Mouse (Mus musculus) kidney, embryonic 15.5 days (tissue): Measurements from ENCODE around the gene Fam131b. TPM values are rescaled to one million over a fixed set of nuclear protein-coding genes. Genes with fewer than 3 reads are reported as not detected.

ENCODE experiments used
- ATAC-seq: fragments of 200-750 bp; cut with Nextera tagmentation; replicated peaks from 2 replicates; pipeline ENCODE4 v1.8.0; 2017; ENCODE audit warnings: moderate TSS enrichment; ENCODE audit not compliant: low FRiP score
- H3K27ac ChIP-seq: fragments of 300-500 bp; sonication (generic); 2 replicates; pipeline ENCODE4 v1.5.1; 2015; ENCODE audit warnings: mild to moderate bottlenecking, inconsistent platforms
- H3K27me3 ChIP-seq: fragments of 300-500 bp; sonication (generic); 2 replicates; pipeline ENCODE4 v1.6.1; 2015; ENCODE audit warnings: inconsistent platforms
- H3K36me3 ChIP-seq: fragments of 300-500 bp; sonication (generic); 2 replicates; pipeline ENCODE4 v1.6.1; 2015; ENCODE audit warnings: inconsistent platforms
- H3K4me1 ChIP-seq: fragments of 300-500 bp; sonication (generic); 2 replicates; pipeline ENCODE4 v1.6.1; 2015; ENCODE audit warnings: inconsistent platforms
- H3K4me2 ChIP-seq: fragments of 300-500 bp; sonication (generic); 2 replicates; pipeline ENCODE4 v1.6.1; 2015; ENCODE audit warnings: moderate library complexity, mild to moderate bottlenecking, inconsistent platforms
- H3K4me3 ChIP-seq: fragments of 300-500 bp; sonication (generic); replicated peaks from 2 replicates; pipeline ENCODE4 v1.5.1; 2015; ENCODE audit warnings: mild to moderate bottlenecking, inconsistent platforms
- H3K9ac ChIP-seq: fragments of 300-500 bp; sonication (generic); 2 replicates; pipeline ENCODE4 v1.6.1; 2015; ENCODE audit warnings: mild to moderate bottlenecking, inconsistent platforms
- H3K9me3 ChIP-seq: fragments of 300-500 bp; sonication (generic); replicated peaks from 2 replicates; pipeline ENCODE4 v1.6.1; 2016; ENCODE audit warnings: inconsistent platforms
- WGBS: fragments of 180-500 bp; shearing (Covaris S2); methylation state at CpG from one replicate; pipeline ENCODE4 v1.1.7; 2015; ENCODE audit warnings: mixed read lengths; 5-methylcytosine and 5-hydroxymethylcytosine counted together
- polyA plus RNA-seq: library from polyadenylated mRNA; unstranded; fragments of >200 nt; fragmentation: Nextera tagmentation; extraction: Ambion mirVana; gene quantifications from 2 replicates; pipeline ENCODE4 v1.2.1, GENCODE M21; 2015

Fam131b gene
- polyA plus RNA-seq, 1 experiment from 2014 or later: 0.26 TPM

GRCm38 (mm10) chr6:42354076-42355019 is 29.9 kb upstream of the Fam131b start:
- 57% methylated on average over 11 of the region's 11 CpGs for WGBS
- no peak for ATAC-seq
- Histone ChIP-seq H3K27me3 (no peaks in the 10 kb centered on the region), H3K9me3 (no peaks in the 10 kb centered on the region), H3K4me1 (peaks cover 47% of the 10 kb centered on the region), H3K4me3 (no peak overlapping the region), H3K36me3 (peaks cover 76% of the 10 kb centered on the region), H3K4me2 (peak overlapping the region; percentile 78), H3K27ac (no peak overlapping the region), H3K9ac (no peak overlapping the region)

- Histone ChIP-seq H3K4me1 (peaks cover 59% of the 10 kb centered on the region), H3K4me2 (peak overlapping the region; percentile 78), H3K27me3 (0 out of 2 replicates have a peak, but pooled peaks cover under 1% of the 10 kb centered on the region), H3K27ac (0 out of 2 replicates have a peak overlapping the region, but pooled peaks have one; percentile 13), H3K36me3 (peaks cover 64% of the 10 kb centered on the region), H3K9ac (no peak overlapping the region), H3K9me3 (no peaks in the 10 kb centered on the region), H3K4me3 (no peak overlapping the region)
- 62% methylated on average over 8 of the region's 8 CpGs for WGBS
- no peak for ATAC-seq
Measured at GRCm38 (mm10) chr6:42353180-42353579, 28.7 kb upstream of the Fam131b start.

GRCm38 (mm10) chr6:42352486-42352846 is 28.0 kb upstream of the Fam131b start:
- peaks cover 60% of the 10 kb centered on the region for H3K4me1 ChIP-seq
- 0 out of 2 replicates have a peak, but pooled peaks cover 4% of the 10 kb centered on the region for H3K27me3 ChIP-seq
- H3K9me3 ChIP-seq: no peaks in the 10 kb centered on the region
- H3K36me3 ChIP-seq: peaks cover 57% of the 10 kb centered on the region
- H3K27ac ChIP-seq: no peak overlapping the region
- WGBS: 88% methylated on average over 1 of the region's 1 CpGs
- ATAC-seq: no peak
- H3K9ac ChIP-seq: no peak overlapping the region
- peak overlapping the region; percentile 78 for H3K4me2 ChIP-seq
- peak overlapping the region; percentile 86; the same call in 1 of the 2 replicates for H3K4me3 ChIP-seq

- Histone ChIP-seq H3K36me3 (peaks cover 51% of the 10 kb centered on the region), H3K27ac (0 out of 2 replicates have a peak overlapping the region, but pooled peaks have one; percentile 13), H3K4me2 (peak overlapping the region; percentile 78), H3K9ac (0 out of 2 replicates have a peak overlapping the region, but pooled peaks have one; percentile 91), H3K9me3 (no peaks in the 10 kb centered on the region), H3K4me3 (peak overlapping the region; percentile 86), H3K4me1 (peaks cover 60% of the 10 kb centered on the region), H3K27me3 (0 out of 2 replicates have a peak, but pooled peaks cover 4% of the 10 kb centered on the region)
- WGBS: 83% methylated on average over 7 of the region's 7 CpGs
- no peak for ATAC-seq
Measured at GRCm38 (mm10) chr6:42351776-42352485, 27.5 kb upstream of the Fam131b start.

- H3K27me3 ChIP-seq: 0 out of 2 replicates have a peak, but pooled peaks cover 4% of the 10 kb centered on the region
- peak overlapping the region; percentile 78 for H3K4me2 ChIP-seq
- peaks cover 58% of the 10 kb centered on the region for H3K4me1 ChIP-seq
- H3K4me3 ChIP-seq: peak overlapping the region; percentile 86
- H3K36me3 ChIP-seq: peaks cover 44% of the 10 kb centered on the region
- no peak for ATAC-seq
- WGBS: 30% methylated on average over 13 of the region's 13 CpGs
- peak overlapping the region; percentile 99 for H3K27ac ChIP-seq
- H3K9ac ChIP-seq: peak overlapping the region; percentile 91
- no peaks in the 10 kb centered on the region for H3K9me3 ChIP-seq
Measured at GRCm38 (mm10) chr6:42350968-42351775, 26.7 kb upstream of the Fam131b start.

GRCm38 (mm10) chr6:42350021-42350967 is 25.9 kb upstream of the Fam131b start:
- peak overlapping the region; percentile 78 for H3K4me2 ChIP-seq
- 0 out of 2 replicates have a peak, but pooled peaks cover 4% of the 10 kb centered on the region for H3K27me3 ChIP-seq
- no peaks in the 10 kb centered on the region for H3K9me3 ChIP-seq
- ATAC-seq: peak; percentile 53
- WGBS: under 1% methylated on average over 64 of the region's 72 CpGs
- peak overlapping the region; percentile 99 for H3K27ac ChIP-seq
- H3K4me1 ChIP-seq: peaks cover 58% of the 10 kb centered on the region
- peak overlapping the region; percentile 86 for H3K4me3 ChIP-seq
- peaks cover 36% of the 10 kb centered on the region for H3K36me3 ChIP-seq
- peak overlapping the region; percentile 91 for H3K9ac ChIP-seq

- no peaks in the 10 kb centered on the region for H3K9me3 ChIP-seq
Measured at GRCm38 (mm10) chr6:42349426-42350020, 25.1 kb upstream of the Fam131b start, which contains the start of gene Zyx. Gene Zyx, plus strand, starts transcription at chr6:42349630.

GRCm38 (mm10) chr6:42349006-42349425 is 24.6 kb upstream of the Fam131b start:
- H3K36me3 ChIP-seq: peaks cover 24% of the 10 kb centered on the region
- 1% methylated on average over 11 of the region's 11 CpGs for WGBS

More at GRCm38 (mm10) chr6:42349426-42350020, 25.1 kb upstream of the Fam131b start, which contains the start of gene Zyx:
- peak within 1 kb of the TSS; percentile 78 for H3K4me2 ChIP-seq
- under 1% methylated on average over 19 of the region's 36 CpGs for WGBS
- H3K36me3 ChIP-seq: peaks cover 28% of the 10 kb centered on the region
- peak within 1 kb of the TSS; percentile 91 for H3K9ac ChIP-seq
- H3K27ac ChIP-seq: peak within 1 kb of the TSS; percentile 99
- H3K4me1 ChIP-seq: peaks cover 51% of the 10 kb centered on the region
- peak within 1 kb of the TSS; percentile 86 for H3K4me3 ChIP-seq
- ATAC-seq: peak; percentile 95
- 0 out of 2 replicates have a peak, but pooled peaks cover 4% of the 10 kb centered on the region for H3K27me3 ChIP-seq

GRCm38 (mm10) chr6:42348281-42349005 is 24.0 kb upstream of the Fam131b start:
- Histone ChIP-seq H3K9ac (peak overlapping the region; percentile 91; the same call in 1 of the 2 replicates), H3K4me2 (peak overlapping the region; percentile 78), H3K27ac (peak overlapping the region; percentile 99; the same call in 1 of the 2 replicates), H3K4me3 (peak overlapping the region; percentile 86), H3K4me1 (peaks cover 40% of the 10 kb centered on the region), H3K9me3 (no peaks in the 10 kb centered on the region), H3K36me3 (peaks cover 22% of the 10 kb centered on the region), H3K27me3 (0 out of 2 replicates have a peak, but pooled peaks cover 4% of the 10 kb centered on the region)
- ATAC-seq: no peak
- 34% methylated on average over 12 of the region's 12 CpGs for WGBS

More at GRCm38 (mm10) chr6:42349006-42349425, 24.6 kb upstream of the Fam131b start:
- Histone ChIP-seq H3K4me2 (peak overlapping the region; percentile 78), H3K4me3 (peak overlapping the region; percentile 86), H3K27me3 (0 out of 2 replicates have a peak, but pooled peaks cover 4% of the 10 kb centered on the region), H3K27ac (peak overlapping the region; percentile 99), H3K9ac (peak overlapping the region; percentile 91), H3K9me3 (no peaks in the 10 kb centered on the region), H3K4me1 (peaks cover 46% of the 10 kb centered on the region)
- ATAC-seq: peak; percentile 13
